Mouse (Mus musculus): Measurements from ENCODE around the gene Dph3.

DNA sequence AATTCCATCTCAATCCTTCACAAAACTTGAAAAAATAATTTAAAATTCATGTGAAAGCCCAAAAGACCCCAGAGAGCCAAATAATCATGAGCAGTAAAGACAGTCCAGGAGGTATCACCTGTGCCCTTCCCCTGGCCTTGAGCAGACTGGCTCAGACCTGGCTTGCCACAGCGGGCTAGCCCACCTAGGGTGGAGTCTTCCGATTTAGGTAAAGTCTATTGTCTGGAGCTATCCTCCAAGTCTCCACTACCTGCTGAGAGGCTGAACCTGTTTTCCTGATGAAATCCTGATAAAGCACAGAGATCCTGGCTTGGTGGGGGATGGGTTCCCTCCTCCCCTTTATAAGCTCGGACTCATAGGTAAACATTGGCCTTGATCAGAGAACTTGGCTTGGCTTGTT lies 38.7 kb upstream of the Dph3 start:
- TF ChIP-seq POLR2A (IDR thresholded peaks at IDR 0.05; ENCODE audit: insufficient read depth, low read depth, low read length): no peak
- TF ChIP-seq CTCF (IDR thresholded peaks at IDR 0.05; ENCODE audit: insufficient read depth, low read depth, low read length): no peak
